Comparison of ENCODE assay signal across 7 mouse cellular contexts in genomic region chr6:7843726-7844411, GRCm38 (mm10). TPM values are rescaled to one million over a fixed set of nuclear protein-coding genes. Genes with fewer than 3 reads are reported as not detected.
DNase-seq lines count a peak whose midpoint lies in the region; ATAC-seq lines count a peak whose summit lies in the region.

No protein-coding gene starts in this region.

- peak overlapping the region; percentile 96 for H3K27ac ChIP-seq in embryonic facial prominence, embryonic 15.5 days (replicated peaks)
- H3K27ac ChIP-seq in limb, embryonic 11.5 days (replicated peaks; ENCODE audit: low read depth, low read length), result no peak overlapping the region

- ATAC-seq in embryonic facial prominence, embryonic 15.5 days (ENCODE audit: insufficient number of reproducible peaks, low FRiP score, low TSS enrichment, low read depth), result no peak
- no peak for ATAC-seq in limb, embryonic 11.5 days (ENCODE audit: insufficient number of reproducible peaks, low FRiP score, low TSS enrichment, low read depth)

- peak; percentile 49 for DNase-seq in A20 (ENCODE audit: low read depth, low spot score)
- peak; percentile 79 for DNase-seq in CD4-positive, CD25-positive, alpha-beta regulatory T cell, adult 2 months (ENCODE audit: low read depth, low spot score)
- DNase-seq in limb, embryonic 11.5 days (ENCODE audit: low spot score), result peak; percentile 19
- DNase-seq in naive thymus-derived CD4-positive, alpha-beta T cell, adult 2 months (ENCODE audit: low read depth), result peak; percentile 85
- no peak for DNase-seq in right cerebral cortex, postnatal 10 days (ENCODE audit: low spot score in 2 of 2)
- DNase-seq in kidney, postnatal 14 days, result no peak

- WGBS in embryonic facial prominence, embryonic 15.5 days, result 58% methylated on average over 10 of the region's 10 CpGs
- 63% methylated on average over 10 of the region's 10 CpGs for WGBS in limb, embryonic 11.5 days

- no peaks in the 10 kb centered on the region for H3K27me3 ChIP-seq in embryonic facial prominence, embryonic 15.5 days
- H3K27me3 ChIP-seq in limb, embryonic 11.5 days (ENCODE audit: control insufficient read depth, insufficient read depth, low read length), result no peaks in the 10 kb centered on the region

- H3K9me3 ChIP-seq in embryonic facial prominence, embryonic 15.5 days (replicated peaks), result no peaks in the 10 kb centered on the region
- H3K9me3 ChIP-seq in limb, embryonic 11.5 days (ENCODE audit: control insufficient read depth, low read length), result no peaks in the 10 kb centered on the region

- no peak overlapping the region for H3K9ac ChIP-seq in embryonic facial prominence, embryonic 15.5 days
- no peak overlapping the region for H3K9ac ChIP-seq in limb, embryonic 11.5 days (ENCODE audit: low read length)

- no peaks in the 10 kb centered on the region for H3K36me3 ChIP-seq in embryonic facial prominence, embryonic 15.5 days
- no peaks in the 10 kb centered on the region for H3K36me3 ChIP-seq in limb, embryonic 11.5 days (ENCODE audit: control insufficient read depth, insufficient read depth, low read length)

- peak overlapping the region; percentile 85 for H3K4me3 ChIP-seq in embryonic facial prominence, embryonic 15.5 days (replicated peaks)
- H3K4me3 ChIP-seq in limb, embryonic 11.5 days (ENCODE audit: low read depth, low read length), result peak overlapping the region; percentile 63

- peaks cover 21% of the 10 kb centered on the region for H3K4me1 ChIP-seq in embryonic facial prominence, embryonic 15.5 days
- H3K4me1 ChIP-seq in limb, embryonic 11.5 days (ENCODE audit: control insufficient read depth, insufficient read depth, low read length), result no peaks in the 10 kb centered on the region

- peak overlapping the region; percentile 61 for H3K4me2 ChIP-seq in embryonic facial prominence, embryonic 15.5 days (replicated peaks)
- H3K4me2 ChIP-seq in limb, embryonic 11.5 days (ENCODE audit: low read depth, severe bottlenecking), result peak overlapping the region; percentile 48; the same call in 1 of the 2 replicates

RNA-seq across cellular contexts. Expression of gene C1galt1, which starts 0.8 kb away (rescaled TPM):
- 2.6 and 3.2 TPM in 2 replicates for polyA plus RNA-seq in embryonic facial prominence, embryonic 15.5 days (2015; fragmentation: Nextera tagmentation; extraction: Ambion mirVana)
- 6.4 and 8.3 TPM in 2 replicates for polyA plus RNA-seq in limb, embryonic 11.5 days (2014; fragmentation: Nextera tagmentation; extraction: Ambion mirVana)

Comparison
In these comparisons a context has a peak if more than half of its experiments do, and no peak if none do; other contexts are left out.
1. DNase-seq: peak in A20 (single experiment), CD4-positive, CD25-positive, alpha-beta regulatory T cell, adult 2 months (single experiment), limb, embryonic 11.5 days (single experiment) and naive thymus-derived CD4-positive, alpha-beta T cell, adult 2 months (single experiment); none in right cerebral cortex, postnatal 10 days (0 of 2) and kidney, postnatal 14 days (single experiment).